10 mouse cellular contexts compared by ENCODE assay signal in the genomic region with DNA sequence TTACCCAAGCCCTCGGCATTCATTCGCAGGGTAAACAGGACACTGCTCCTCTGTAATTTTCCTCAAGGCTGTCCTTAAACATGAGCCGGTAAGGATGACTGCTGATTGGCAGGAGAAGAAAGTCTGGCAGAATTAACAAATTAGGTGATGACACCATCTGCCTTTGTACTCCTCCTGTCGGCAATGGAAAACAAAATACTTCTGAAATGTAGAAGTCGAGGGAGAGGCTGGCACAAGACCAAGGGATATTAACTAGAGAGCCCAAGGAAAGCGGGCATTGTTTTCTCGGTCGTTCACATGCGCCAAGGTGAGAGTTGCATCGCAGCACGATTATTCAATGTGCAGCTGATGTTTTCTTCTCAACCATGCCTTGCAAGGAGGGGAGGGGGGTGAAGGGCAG.
DNase-seq lines count a peak whose midpoint lies in the region; ATAC-seq lines count a peak whose summit lies in the region.
"Had no signal": no experiment of that assay in that cellular context is flagged by ENCODE, and none has a peak within 500 bp of the region (broad histone marks: within the 10 kb centered on the region; RNA-seq: fewer than 3 reads in every experiment).

No protein-coding gene starts in this region.

- WGBS in hindbrain, embryonic 15.5 days = 33% methylated on average over 11 of the region's 11 CpGs

- no peak for ATAC-seq in hindbrain, embryonic 15.5 days (ENCODE audit: low FRiP score, low read depth)

- H3K9ac ChIP-seq in hindbrain, embryonic 15.5 days = no peak overlapping the region

- no peaks in the 10 kb centered on the region for H3K27me3 ChIP-seq in hindbrain, embryonic 15.5 days

- no peak overlapping the region for H3K4me3 ChIP-seq in hindbrain, embryonic 15.5 days
- H3K4me3 ChIP-seq: megakaryocyte, embryonic 14.5 days had no signal

- peaks cover 33% of the 10 kb centered on the region for H3K4me1 ChIP-seq in hindbrain, embryonic 15.5 days (replicated peaks)
- H3K4me1 ChIP-seq: megakaryocyte, embryonic 14.5 days had no signal

- peak overlapping the region; percentile 23 for H3K27ac ChIP-seq in hindbrain, embryonic 15.5 days (replicated peaks)

- intact Hi-C loops in left cerebral cortex, postnatal 4 days (cut with DNase I) = loop anchor here (10.0 kb wide), 1 partner anchor 360 kb away; a partner anchor contains a TSS

- H3K4me2 ChIP-seq in hindbrain, embryonic 15.5 days = peak overlapping the region; percentile 23

- peak; percentile 21 for DNase-seq in left cerebral cortex, postnatal 4 days
- no peak for DNase-seq in left cerebral cortex, adult 8-10 months (ENCODE audit: low spot score in 2 of 2)
- peak; percentile 59 for DNase-seq in cerebellum, adult 11 months
- DNase-seq in cerebellum, postnatal 14 days = peak; percentile 46 to 50
- no peak for DNase-seq in heart, adult 11 months
- DNase-seq in right cerebral cortex, postnatal 36 days (ENCODE audit: low spot score in 2 of 2) = no peak
- no peak for DNase-seq in MN1 (ENCODE audit: low spot score)
- DNase-seq: kidney, adult 18-20 months had no signal

- H3K9me3 ChIP-seq in hindbrain, embryonic 15.5 days = no peaks in the 10 kb centered on the region

- no peaks in the 10 kb centered on the region for H3K36me3 ChIP-seq in hindbrain, embryonic 15.5 days

Comparison
In these comparisons a context has a peak if more than half of its experiments do, and no peak if none do; other contexts are left out.
1. DNase-seq: peak in left cerebral cortex, postnatal 4 days (single experiment), cerebellum, adult 11 months (single experiment) and cerebellum, postnatal 14 days (2 of 2); none in left cerebral cortex, adult 8-10 months (0 of 2), heart, adult 11 months (single experiment), right cerebral cortex, postnatal 36 days (0 of 2) and MN1 (single experiment).